Mouse (Mus musculus) embryonic facial prominence, embryonic 11.5 days (tissue): Measurements from ENCODE around the gene C2cd5. TPM values are rescaled to one million over a fixed set of nuclear protein-coding genes. Genes with fewer than 3 reads are reported as not detected.

Source experiments
- ATAC-seq: fragments of 200-750 bp; cut with Nextera tagmentation; replicated peaks from 2 replicates; pipeline ENCODE4 v1.8.0; 2017; ENCODE audit warnings: low read depth; ENCODE audit not compliant: insufficient number of reproducible peaks, low FRiP score, low TSS enrichment
- DNase-seq: peaks from one replicate; pipeline ENCODE4 v3.0.0-alpha.2; 2015; ENCODE audit warnings: low spot score
- H3K27ac ChIP-seq: fragments of 300-500 bp; sonication (generic); replicated peaks from 2 replicates; pipeline ENCODE4 v1.5.1; 2014; ENCODE audit warnings: mild to moderate bottlenecking, low read depth, low read length, control low read depth
- H3K27me3 ChIP-seq: fragments of 300-500 bp; sonication (generic); 2 replicates; pipeline ENCODE4 v1.6.1; 2014; ENCODE audit warnings: mild to moderate bottlenecking, low read length, moderate library complexity, mixed read lengths; ENCODE audit not compliant: control insufficient read depth, insufficient read depth
- H3K36me3 ChIP-seq: fragments of 300-500 bp; sonication (generic); replicated peaks from 2 replicates; pipeline ENCODE4 v1.6.1; 2014; ENCODE audit warnings: low read depth, mild to moderate bottlenecking, low read length, moderate library complexity, mixed read lengths; ENCODE audit not compliant: control insufficient read depth, insufficient read depth
- H3K4me1 ChIP-seq: fragments of 300-500 bp; sonication (generic); 2 replicates; pipeline ENCODE4 v1.6.1; 2014; ENCODE audit warnings: low read length, mixed read lengths; ENCODE audit not compliant: control insufficient read depth, insufficient read depth
- H3K4me2 ChIP-seq: fragments of 300-500 bp; sonication (generic); 2 replicates; pipeline ENCODE4 v1.6.1; 2014; ENCODE audit warnings: low read depth, mild to moderate bottlenecking, control low read depth, low read length, moderate library complexity
- H3K4me3 ChIP-seq: fragments of 300-500 bp; sonication (generic); 2 replicates; pipeline ENCODE4 v1.5.1; 2014; ENCODE audit warnings: low read depth, low read length, control low read depth
- H3K9ac ChIP-seq: fragments of 300-500 bp; sonication (generic); replicated peaks from 2 replicates; pipeline ENCODE4 v1.6.1; 2014; ENCODE audit warnings: mild to moderate bottlenecking, control low read depth, low read length
- H3K9me3 ChIP-seq: fragments of 300-500 bp; sonication (generic); replicated peaks from 2 replicates; pipeline ENCODE4 v1.6.1; 2016; ENCODE audit warnings: mild to moderate bottlenecking, low read length, inconsistent platforms, mixed read lengths; ENCODE audit not compliant: control insufficient read depth
- WGBS: fragments of 180-500 bp; shearing (Covaris S2); extraction: QIAGEN DNeasy Blood & Tissue Kit; methylation state at CpG from one replicate; pipeline ENCODE4 v1.1.7; 2014; 5-methylcytosine and 5-hydroxymethylcytosine counted together
- polyA plus RNA-seq: library from polyadenylated mRNA; unstranded; fragments of >200 nt; fragmentation: Nextera tagmentation; extraction: Ambion mirVana; gene quantifications from 2 replicates; pipeline ENCODE4 v1.2.1, GENCODE M21; 2014

The C2cd5 gene
- polyA plus RNA-seq, 1 experiment from 2014 or later = 22.4 TPM

DNA sequence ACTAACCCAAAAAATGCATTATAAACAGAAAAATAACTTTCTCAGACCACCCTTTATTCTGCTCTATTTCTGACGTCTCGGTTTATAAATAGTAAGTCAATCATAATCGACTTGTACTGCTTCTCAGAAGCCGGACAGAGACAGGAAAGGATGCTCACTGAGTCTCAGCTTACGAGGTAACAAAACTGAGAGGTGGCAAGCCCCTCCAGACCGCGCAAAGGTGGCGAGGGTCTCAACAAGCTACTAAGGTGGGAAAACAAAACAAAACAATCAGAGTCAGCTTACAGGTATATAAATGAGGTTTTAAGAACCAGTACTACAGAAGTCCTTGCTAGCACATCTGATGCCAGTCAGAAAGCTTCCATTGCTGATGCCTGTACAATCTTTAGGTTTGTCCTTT lies 30.3 kb downstream of the C2cd5 start:
- Histone ChIP-seq H3K9ac (no peak overlapping the region), H3K4me1 (no peaks in the 10 kb centered on the region), H3K27me3 (no peaks in the 10 kb centered on the region), H3K36me3 (no peaks in the 10 kb centered on the region), H3K4me2 (no peak overlapping the region), H3K9me3 (no peaks in the 10 kb centered on the region), H3K27ac (no peak overlapping the region), H3K4me3 (no peak overlapping the region)
- WGBS = 88% methylated on average over 8 of the region's 8 CpGs
- DNase-seq (no peak), ATAC-seq (no peak)

DNA sequence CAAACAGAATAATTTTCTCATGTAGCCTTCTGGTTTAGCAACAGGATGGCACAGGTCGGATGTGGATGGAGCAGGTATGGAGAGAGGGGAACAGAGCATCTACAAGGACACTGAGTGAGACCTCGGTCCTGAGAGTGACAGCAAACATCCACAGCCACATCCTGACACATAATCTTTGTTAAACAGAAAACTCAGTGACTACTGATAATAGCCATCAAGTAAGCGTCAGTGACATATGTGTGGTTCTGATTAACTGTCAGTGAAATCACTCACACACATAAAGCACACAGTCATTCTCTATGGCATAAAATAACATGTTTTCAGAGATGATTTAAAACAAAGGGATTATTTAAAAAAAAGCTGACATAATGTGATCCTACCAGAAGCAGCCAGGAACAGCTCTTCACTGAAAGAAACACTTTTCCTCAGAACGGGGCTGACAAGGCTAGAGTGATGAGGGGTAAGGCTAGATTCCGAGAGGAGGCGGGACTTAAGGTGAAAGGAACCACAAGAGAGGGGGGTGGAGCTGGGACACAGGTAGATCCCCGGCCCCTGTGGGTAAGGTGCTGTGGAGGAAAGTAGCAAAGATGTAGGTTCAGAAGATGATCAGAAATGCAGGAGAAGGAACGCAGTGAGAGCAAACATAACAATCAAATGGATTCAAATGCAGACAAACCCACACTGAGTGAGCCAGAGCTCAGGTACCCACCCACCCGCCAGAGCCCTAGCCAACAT lies 31.6 kb downstream of the C2cd5 start:
- Histone ChIP-seq H3K9ac (no peak overlapping the region), H3K9me3 (no peaks in the 10 kb centered on the region), H3K36me3 (no peaks in the 10 kb centered on the region), H3K4me3 (no peak overlapping the region), H3K4me2 (no peak overlapping the region), H3K4me1 (no peaks in the 10 kb centered on the region), H3K27me3 (no peaks in the 10 kb centered on the region), H3K27ac (no peak overlapping the region)
- DNase-seq (no peak), ATAC-seq (no peak; the same call in 1 of the 2 replicates)
- WGBS = 76% methylated on average over 9 of the region's 9 CpGs

DNA sequence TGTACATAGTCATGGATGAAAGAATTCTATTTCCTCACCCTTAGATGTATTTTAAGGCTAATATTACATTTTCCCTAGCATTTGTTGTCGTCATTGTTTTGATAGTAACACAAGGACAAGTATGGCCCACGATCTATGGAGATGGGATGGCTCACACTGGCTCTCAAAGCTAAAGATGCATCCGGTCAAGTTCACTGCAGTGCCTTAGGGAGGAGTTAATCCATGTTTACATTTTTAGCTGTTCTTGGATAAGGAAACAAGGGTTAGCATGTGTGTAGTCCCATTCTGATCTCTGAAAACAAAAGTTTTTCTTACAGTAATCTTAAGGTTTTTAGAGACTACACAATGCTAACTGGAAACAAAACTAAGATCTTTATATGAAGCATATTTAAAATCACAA lies 32.3 kb downstream of the C2cd5 start:
- DNase-seq = no peak
- H3K4me1 ChIP-seq = no peaks in the 10 kb centered on the region
- H3K36me3 ChIP-seq = no peaks in the 10 kb centered on the region
- ATAC-seq = no peak
- H3K9me3 ChIP-seq = no peaks in the 10 kb centered on the region
- WGBS = 82% methylated on average over 3 of the region's 3 CpGs
- no peak overlapping the region for H3K27ac ChIP-seq
- H3K9ac ChIP-seq = no peak overlapping the region
- no peak overlapping the region for H3K4me3 ChIP-seq
- no peaks in the 10 kb centered on the region for H3K27me3 ChIP-seq
- no peak overlapping the region for H3K4me2 ChIP-seq

DNA sequence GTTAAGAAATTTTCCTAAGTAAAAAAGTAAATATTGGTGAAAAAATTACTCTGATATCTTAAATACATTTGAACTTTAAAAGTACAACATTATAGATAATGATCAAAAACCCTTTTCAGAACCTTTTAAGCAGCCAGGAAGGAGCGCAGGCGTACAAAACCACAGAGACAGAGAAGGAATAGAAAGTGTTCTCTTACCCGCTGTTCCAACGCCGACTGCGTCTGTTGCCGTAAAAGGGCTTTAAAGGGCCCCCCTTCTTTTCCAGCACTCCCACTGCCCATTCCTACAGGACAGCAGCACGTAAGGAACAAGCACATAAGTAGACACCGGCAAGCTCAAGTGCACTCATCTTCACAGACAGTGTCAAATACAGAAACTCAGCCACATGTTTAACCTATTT lies 33.1 kb downstream of the C2cd5 start:
- no peaks in the 10 kb centered on the region for H3K27me3 ChIP-seq
- H3K9ac ChIP-seq = no peak overlapping the region
- H3K9me3 ChIP-seq = no peaks in the 10 kb centered on the region
- DNase-seq (no peak), ATAC-seq (no peak)
- no peaks in the 10 kb centered on the region for H3K4me1 ChIP-seq
- H3K36me3 ChIP-seq = no peaks in the 10 kb centered on the region; the same call in 1 of the 2 replicates
- H3K4me3 ChIP-seq = no peak overlapping the region
- 90% methylated on average over 9 of the region's 9 CpGs for WGBS
- H3K4me2 ChIP-seq = no peak overlapping the region
- H3K27ac ChIP-seq = no peak overlapping the region

DNA sequence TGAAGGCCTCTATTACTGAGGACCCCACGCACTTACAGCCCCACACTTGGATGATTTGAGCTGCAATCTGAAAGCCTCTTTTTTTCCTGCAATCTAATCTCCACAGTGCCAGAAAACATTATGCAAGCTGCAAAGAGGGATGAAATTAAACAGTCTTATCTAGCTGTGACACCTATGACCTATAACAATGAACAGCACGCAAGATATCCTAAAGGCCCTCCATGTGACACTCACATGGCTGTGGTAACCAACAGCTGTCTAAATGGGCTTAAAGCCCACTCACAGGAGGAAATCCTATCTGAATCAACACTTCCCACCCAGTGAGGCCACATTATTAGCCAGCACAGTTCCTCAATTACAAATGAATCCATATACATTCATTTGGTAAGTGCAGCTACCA lies 35.9 kb downstream of the C2cd5 start:
- Histone ChIP-seq H3K9me3 (no peaks in the 10 kb centered on the region), H3K4me2 (no peak overlapping the region), H3K9ac (no peak overlapping the region), H3K4me1 (no peaks in the 10 kb centered on the region), H3K36me3 (no peaks in the 10 kb centered on the region; the same call in 1 of the 2 replicates), H3K4me3 (no peak overlapping the region), H3K27ac (no peak overlapping the region), H3K27me3 (no peaks in the 10 kb centered on the region)
- ATAC-seq = no peak
- WGBS = 83% methylated on average over 2 of the region's 2 CpGs
- no peak for DNase-seq

DNA sequence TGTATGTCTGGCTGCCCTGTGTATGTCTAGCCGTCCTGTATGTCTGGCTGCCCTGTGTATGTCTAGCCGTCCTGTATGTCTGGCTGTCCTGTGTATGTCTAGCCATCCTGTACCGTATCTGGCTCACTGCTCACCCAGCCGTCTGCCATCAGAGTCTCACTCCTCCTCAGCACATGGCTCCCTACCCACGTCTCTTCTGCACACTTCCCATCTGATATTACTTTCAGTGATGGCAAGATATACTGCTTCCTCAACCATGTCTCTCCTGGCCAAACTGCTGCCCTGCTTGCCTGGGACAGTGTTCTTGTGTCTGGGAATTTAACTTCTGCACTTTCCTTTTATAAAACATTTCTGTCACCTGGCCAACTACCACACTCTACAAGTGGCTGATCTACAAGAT lies 42.3 kb downstream of the C2cd5 start:
- H3K4me2 ChIP-seq = no peak overlapping the region
- no peaks in the 10 kb centered on the region for H3K9me3 ChIP-seq
- 91% methylated on average over 5 of the region's 5 CpGs for WGBS
- H3K4me1 ChIP-seq = no peaks in the 10 kb centered on the region
- H3K27ac ChIP-seq = no peak overlapping the region
- ATAC-seq (no peak), DNase-seq (no peak)
- no peaks in the 10 kb centered on the region for H3K27me3 ChIP-seq
- peaks cover 3% of the 10 kb centered on the region for H3K36me3 ChIP-seq
- no peak overlapping the region for H3K9ac ChIP-seq
- no peak overlapping the region for H3K4me3 ChIP-seq

DNA sequence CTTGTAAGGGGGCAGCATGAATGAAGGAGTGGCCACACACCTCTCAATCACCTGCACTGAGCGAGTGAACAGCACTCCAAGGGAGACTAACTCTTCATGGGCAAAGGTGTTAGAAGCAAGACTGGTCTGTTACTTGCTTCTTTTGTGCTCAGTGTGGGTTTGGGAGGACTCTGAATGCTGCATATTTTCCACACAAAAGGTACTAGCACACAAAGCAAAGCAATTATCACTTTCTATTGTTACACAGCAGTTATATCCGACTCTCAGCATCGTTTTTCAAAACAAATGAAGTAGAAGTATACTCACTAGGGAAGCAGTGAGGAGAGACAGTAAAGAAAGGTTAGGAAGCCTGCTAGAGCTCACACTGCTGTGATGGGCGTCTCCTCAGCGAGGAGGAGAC lies 48.4 kb downstream of the C2cd5 start:
- Histone ChIP-seq H3K36me3 (peaks cover 3% of the 10 kb centered on the region), H3K27ac (no peak overlapping the region), H3K9me3 (no peaks in the 10 kb centered on the region), H3K4me2 (no peak overlapping the region), H3K9ac (no peak overlapping the region), H3K4me1 (no peaks in the 10 kb centered on the region), H3K27me3 (no peaks in the 10 kb centered on the region), H3K4me3 (no peak overlapping the region)
- DNase-seq = no peak
- 88% methylated on average over 5 of the region's 5 CpGs for WGBS
- no peak for ATAC-seq

DNA sequence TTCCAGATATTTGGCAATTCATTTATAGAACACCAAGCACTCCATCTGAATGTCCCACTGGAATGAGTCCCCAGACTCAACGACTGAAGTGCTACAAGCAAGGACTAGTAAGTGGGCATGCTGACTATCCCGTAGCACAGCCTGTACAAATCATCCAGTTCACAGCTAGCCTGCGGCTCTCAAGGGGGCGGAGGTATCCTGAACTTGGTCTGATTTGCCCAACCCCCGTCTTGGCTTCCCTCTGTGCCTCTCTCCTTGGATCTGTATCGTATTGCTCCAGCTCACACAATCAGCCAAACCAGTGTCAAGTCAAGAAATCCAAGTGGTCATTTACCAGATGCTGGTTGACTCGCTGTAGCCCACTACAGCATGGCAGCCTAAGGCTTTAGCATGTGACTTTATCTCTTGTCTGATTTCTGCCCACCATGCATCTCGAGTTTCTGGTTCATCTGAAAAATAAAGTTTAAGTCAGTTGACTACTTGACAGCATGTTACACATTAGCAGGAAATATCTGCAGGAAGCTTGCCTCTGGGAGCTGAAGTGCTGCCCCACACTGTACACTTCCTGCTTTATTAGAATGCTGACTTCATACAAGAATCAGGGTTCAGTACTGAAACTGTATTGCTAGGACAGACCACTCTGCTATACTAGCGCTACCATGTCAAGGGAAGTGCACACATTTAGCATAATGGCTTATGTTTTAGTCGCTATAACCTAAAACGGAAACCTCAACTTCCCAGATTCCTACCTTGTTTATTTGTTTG lies 50.0 kb downstream of the C2cd5 start:
- no peaks in the 10 kb centered on the region for H3K4me1 ChIP-seq
- no peaks in the 10 kb centered on the region for H3K27me3 ChIP-seq
- no peak overlapping the region for H3K4me3 ChIP-seq
- H3K9ac ChIP-seq = no peak overlapping the region
- H3K36me3 ChIP-seq = peaks cover 3% of the 10 kb centered on the region
- H3K9me3 ChIP-seq = no peaks in the 10 kb centered on the region
- ATAC-seq (no peak), DNase-seq (no peak)
- no peak overlapping the region for H3K4me2 ChIP-seq
- no peak overlapping the region for H3K27ac ChIP-seq
- WGBS = 73% methylated on average over 11 of the region's 11 CpGs
